Mouse (Mus musculus) kidney, postnatal 36 days (tissue): Measurements from ENCODE around the gene Bsn.
A peak's percentile ranks its signal among the peaks of the same experiment; 100 is the strongest.

Source experiments
- DNase-seq, 2 experiments: peaks; one replicate each; pipeline ENCODE4 v3.0.0; 2021 to 2022; ENCODE audit warnings: mixed read lengths in 2 of 2

Gene Bsn

DNA sequence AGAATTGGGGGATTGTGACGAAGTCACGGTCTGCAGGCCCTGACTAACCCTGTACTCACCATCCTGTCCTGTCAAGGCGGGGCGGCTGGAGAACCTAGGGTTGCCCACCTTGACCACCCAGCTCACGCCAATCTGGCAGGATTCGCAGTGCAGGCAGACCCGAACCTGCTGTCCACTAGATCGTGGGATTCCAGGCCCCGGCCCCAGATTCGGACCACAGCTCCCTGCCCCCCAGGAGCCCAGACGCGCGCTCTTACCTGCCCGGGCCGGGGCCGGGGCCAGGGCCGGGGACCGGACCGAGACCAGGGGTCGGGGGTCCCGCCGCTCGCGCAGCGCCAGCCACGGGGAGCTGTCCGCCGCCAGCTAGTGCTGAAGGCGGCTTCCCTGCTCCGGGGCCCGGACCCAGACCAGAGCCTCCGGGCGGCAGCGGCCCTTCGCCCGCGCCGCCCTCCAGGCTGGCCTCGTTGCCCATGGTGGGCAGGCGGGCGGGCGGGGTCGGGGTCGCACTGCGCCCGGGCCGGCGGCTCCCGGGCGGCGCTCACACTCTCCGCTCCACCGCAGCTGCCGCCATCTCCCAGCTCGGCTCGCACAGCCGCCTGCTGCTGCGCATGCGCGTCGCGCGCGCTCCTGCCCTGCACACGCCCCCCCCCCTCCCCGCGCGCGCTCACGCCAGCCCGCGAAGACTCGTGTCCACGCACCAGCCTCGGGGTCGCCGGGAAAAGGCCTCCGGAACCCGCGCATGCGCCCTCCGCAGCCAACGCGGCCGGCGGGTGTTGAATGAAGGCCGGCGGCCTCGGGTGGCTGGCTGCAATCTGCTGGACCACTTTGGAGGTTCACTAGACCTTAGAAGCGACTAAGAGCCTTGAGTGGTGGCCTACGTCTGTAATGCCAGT is at the start of gene Bsn:
Gene Bsn (minus strand): TSS at position 598 of the 893 bp plus-strand sequence.
- peak; percentile 34 to 80 for DNase-seq

DNA sequence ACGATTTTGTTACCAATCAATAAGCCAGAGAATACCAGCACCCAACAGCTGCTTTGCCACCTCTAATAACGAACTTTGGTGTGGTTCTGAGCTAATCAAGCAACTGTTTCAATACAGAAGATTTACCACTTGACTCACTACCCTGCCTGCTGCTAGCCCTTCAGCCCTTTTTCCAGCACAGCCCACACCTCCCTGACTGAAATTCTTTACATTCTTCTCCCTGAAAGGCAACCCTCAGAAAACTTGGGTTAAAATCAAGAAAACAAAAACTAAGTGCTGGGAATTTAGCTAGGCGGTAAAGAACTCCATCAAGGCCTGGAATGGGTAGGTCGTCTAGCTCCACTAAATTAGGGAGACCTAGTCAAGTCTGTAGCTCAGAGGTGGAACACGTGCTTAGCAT is 49.8 kb upstream of the Bsn start:
- no peak for DNase-seq

DNA sequence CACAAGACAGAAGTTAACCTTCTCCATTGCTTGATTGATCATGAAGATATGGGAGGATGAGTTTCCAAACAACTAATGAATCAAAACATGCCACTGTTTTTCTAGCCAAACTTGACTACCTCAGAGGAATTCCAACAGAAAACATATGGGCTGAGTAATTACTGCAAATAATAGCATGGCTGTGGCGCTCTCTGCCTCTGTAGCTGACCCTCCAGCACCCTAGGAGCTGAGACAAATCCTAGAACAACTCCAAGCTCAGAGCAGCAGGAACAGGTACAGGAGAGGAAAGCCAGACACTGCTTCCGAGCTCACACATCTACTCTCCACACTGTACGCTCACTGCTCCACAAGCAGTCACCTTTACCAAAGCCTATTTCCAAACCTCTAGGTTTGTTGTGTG is 48.6 kb upstream of the Bsn start:
- no peak for DNase-seq

DNA sequence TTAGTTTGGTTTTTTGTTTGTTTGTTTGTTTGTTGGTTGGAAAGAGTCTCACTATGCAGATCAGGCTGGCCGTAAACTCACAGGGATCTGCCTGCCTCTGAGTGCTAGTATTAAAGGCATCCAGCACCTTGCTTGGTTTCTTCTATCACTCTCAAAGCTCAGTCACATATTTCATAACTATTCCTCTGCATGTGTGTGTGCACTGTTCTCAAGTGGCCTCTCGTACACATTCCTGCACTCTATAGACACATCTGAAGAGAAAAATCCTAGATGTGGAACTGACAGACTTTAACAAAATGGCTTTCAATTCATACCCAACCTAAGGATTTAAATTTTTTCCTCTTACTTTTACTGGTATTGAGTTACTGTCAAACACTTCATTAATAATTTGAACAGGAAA is 48.2 kb upstream of the Bsn start:
- no peak for DNase-seq

DNA sequence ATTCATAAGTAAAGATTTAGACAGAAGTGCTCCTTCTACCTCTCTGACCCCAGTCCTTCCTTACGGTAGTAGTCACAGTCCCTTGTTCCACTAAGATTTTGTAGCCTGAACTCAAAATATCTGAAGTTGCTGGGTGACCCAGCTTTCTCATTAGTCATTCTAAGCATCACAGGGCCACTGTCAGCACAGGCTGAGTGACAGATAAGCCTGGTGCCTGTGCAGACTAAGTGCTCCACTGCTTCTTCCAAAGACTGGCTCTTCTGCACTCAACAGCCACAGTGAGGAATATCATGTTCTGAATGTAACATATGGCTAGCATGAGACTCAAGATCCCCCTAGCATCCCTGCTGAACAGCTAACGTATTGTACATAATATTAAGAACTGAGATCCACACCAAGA is 44.5 kb upstream of the Bsn start:
- DNase-seq = no peak

DNA sequence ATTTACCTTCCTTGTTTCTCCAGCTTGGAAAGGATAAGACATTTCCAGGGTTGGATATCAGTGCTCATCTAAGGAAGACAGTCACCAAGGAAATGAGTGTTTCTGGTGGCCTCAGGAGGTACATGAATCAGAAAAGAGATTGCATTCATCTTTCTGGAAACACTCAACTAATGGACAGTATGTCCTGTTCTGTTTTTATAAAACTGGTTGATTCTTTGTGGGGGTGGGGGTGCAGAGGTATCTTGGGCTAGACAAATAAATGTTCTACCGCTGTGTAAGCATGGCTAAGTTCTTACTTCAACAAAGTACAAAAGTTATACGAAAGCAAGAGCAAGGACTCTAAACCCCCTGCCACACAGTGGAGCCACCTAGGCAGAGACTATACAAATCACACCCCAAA is 42.7 kb upstream of the Bsn start:
- no peak for DNase-seq

DNA sequence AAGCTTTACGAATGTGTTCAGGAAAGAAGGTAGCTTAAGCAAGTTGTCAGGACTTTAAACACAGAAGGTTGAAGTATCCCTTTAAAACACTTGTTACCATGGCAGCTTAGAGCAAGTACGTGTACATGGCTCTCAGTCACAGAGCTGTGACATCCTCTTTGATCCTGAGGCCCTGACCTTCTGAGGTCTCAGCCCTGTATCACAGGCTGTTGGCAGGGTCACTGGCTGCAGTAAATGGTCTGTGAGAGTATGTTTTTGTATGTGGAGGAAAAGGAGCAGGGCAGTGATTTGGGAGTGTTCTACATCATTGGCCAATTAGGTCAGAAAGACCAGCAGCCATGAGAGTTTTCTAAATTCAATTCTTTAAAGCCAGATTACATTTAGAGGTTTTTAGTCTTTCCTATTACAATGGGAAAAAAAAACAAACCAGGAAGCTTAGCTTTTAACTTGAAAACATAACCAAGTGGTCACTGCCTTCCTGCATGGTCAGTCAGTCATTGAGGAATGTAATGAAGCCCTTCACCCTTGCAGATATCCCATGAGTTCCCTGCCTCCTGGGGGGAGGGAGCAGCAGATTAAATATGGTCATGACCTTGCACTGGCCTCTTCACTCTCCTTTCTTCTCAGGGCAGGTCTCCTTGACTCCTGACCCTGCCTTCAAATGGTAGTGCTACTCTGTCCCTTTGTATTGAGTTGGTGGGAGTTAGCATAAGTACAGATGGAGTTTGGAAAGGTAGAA is 37.9 kb upstream of the Bsn start:
- DNase-seq = peak in 1 of 2 experiments; percentile 28

DNA sequence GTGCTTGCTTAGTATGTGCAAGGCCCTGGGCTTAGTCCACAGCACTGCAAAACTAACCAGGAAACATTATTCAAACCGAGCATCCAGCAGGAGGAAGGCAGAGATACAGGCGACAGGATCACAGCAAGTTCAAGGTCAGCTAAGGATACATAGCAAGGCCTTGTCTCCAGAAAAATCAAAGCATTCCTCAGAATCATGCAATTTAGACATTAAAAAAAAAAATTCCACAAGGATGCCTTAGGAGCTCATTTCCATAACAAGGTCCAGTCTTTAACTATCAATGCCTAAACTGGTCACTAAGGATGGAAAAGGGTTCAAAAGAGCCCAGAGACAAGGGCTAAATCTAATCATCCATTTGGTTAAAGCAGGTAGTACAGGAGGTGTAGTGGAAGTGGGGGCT is 35.0 kb upstream of the Bsn start:
- DNase-seq = no peak

DNA sequence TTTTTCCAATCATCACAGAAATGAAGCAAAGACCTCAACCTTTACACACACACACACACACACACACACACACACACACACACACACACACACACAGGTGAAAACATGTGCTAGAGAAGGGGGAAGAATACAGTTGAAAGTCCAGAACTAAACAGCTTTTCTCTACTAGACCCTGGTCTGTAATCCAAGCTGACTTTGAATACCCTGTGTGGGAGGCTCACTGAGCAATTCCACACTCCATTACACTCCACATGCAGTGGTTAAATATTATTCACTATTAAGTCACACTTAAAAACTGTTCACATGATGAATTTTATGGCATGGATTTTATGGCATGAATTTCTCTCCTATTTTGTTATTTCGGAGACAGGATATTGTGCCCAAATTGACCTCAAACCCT is 33.4 kb upstream of the Bsn start:
- peak; percentile 35 to 60 for DNase-seq

DNA sequence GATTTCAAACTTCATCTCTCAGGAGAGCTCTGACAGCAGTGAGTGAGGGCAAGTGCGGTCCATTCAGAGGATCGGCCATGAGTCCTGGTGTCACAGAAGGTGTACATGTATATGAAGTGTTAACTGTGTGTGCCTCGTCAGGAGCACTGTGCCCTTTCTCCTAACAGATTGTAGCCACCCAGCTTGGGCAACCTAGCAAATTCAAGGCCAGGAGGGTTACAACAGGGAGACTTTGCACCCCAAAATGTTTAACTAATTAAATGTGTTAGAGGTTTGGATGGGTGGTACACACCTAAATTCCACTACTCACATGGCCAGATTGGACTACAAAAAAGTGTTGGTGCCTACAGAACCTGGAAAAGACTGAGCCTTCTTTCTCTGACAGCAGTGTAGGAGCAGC is 31.4 kb upstream of the Bsn start:
- DNase-seq = no peak

DNA sequence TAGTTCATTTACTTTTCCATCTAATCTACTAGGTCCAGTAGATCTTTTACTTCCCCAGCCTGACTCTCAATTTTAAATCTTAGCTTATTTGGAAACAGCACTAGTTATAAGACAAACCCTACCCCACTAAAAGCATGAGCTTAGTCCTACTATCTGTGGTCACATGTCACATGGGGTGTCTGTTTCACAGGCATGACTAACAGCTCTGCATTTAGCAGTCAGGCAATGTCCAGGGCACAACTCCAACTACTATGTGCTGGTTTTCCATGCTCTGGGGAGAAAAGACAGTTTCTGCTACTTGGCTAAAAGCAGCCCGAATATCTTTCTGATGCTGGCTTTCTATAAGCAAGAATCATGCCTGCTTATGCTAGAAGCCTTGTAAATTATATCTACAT is 30.2 kb upstream of the Bsn start:
- DNase-seq = peak in 1 of 2 experiments; percentile 25

DNA sequence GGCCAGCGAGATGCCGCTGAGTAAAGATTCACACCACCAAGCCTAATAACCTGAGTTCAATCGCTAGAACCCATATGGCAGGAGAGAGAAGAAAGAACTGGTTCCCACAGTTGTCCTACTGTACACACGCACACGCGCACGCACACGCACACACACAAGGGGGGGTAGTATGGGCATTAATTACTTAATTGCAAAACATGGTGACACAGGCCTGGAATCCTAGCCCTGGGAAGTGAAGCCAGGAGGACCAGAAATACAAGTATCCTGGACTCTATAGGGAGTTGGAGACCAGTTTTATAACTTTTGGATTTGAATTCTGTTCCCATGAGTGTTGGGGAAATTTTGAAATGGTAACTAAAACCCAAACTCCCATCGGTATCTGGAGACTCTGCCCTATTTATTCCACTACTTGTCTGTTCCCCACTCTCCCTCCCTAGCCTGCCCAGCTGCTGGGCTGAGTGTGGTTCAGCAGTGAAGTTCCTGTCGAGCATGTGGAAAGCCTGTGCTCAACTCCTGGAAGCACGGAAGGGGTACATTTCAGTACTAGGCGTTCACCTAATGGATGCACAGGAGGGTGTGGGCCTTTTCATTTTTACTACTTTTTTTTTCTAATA is 29.7 kb upstream of the Bsn start:
- DNase-seq = no peak

DNA sequence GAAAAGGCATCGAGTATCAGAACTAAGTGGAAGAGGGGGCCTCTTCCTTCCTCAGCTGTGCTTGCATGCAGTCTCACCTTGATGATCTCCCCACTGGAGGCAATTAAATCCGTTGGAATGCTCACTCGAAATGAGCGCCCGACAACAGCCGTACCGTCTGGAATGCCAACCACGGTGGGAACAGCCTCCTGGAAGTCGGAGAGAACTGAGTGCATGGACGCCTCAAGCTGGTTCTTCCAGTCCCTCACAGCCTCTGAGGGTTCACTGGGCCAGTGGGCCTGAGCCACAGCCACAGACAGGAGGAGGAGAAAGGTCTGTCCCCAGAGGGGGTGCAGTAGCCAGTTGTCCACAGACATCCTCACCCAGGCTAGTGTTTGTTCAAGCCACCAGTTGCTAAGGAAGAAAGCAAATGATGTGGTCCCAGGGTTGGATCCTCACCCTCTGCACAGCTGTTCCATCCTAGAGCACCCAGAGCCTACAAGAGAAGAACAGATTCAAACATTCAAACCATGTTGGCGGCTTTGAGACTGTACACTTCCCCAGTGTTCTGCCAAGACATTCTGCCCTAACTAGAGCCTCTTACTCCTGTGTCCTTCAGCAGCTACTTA is 27.9 kb upstream of the Bsn start:
- peak; percentile 27 to 42 for DNase-seq

DNA sequence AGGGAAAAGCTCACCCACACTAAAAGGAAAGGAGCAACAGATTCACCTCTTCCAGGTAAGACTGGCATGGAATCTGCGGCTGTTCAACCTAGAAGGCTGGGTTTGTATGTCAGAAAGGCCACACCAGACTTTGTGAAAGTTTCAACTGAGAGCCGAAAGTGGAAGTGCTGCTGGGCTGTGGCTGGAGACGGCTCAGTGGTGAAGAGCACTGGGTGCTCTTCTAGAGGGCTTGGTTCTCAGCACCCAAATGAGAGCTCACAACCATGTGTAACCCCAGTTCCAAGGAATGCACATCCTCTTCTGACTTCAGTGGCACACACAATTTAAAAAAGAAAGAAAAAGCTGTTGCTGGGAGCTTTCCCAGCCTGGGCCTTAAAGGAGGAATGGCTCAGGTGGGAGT is 27.2 kb upstream of the Bsn start:
- no peak for DNase-seq

DNA sequence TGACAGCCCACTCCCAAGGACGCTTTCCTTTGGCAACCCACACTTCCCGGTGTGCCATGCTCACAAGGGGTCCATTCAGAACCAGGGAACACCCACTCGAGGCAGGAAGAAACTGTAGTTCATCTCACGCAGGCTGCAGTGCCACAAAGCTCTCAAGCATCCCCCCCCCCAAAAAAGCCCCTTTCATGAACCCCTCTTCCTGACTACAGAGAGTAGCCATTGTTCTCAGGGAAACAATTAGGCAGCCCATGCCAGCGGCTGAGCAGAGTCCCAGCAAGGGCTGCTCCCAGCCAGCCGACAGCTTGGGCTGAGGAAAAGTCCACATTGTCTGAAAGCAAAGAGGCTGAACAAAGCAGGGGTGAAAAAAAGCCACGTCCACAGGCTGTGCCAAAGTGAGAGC is 22.9 kb upstream of the Bsn start:
- DNase-seq = no peak

DNA sequence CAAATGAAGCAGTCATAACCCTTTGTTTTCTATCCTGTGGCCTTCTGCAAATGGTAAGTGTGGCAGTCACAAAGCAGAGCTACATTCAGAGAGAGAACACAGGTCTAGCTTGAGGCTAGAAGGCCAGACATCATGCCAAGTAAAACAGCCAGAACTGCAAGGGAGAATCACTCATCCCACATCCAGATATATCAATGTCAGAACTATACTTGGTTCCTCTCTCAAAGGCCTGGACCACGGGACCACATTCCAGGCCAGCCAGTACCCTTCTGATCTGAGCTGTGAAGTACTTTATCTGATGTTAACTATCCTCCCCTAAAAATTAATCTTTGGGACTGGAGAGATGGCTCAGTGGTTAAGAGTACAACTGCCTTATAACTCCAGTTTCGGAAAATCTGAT is 22.2 kb upstream of the Bsn start:
- DNase-seq = no peak

DNA sequence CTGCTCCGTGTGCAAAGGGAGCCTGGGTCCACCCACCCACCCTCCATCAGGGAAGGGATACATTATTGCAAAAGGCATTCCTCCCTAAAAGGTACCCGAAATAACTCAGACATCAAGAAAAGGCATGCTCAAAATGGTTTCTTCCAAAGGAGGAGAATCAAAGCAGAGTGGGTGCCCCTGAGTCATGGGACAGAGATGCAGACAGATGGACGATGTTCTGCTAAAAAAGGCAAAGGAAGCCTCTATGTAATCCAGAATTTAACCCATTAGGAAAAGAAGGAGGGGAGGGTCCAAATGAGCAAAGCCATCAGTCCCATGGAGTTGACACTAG is 15.4 kb upstream of the Bsn start:
- no peak for DNase-seq

DNA sequence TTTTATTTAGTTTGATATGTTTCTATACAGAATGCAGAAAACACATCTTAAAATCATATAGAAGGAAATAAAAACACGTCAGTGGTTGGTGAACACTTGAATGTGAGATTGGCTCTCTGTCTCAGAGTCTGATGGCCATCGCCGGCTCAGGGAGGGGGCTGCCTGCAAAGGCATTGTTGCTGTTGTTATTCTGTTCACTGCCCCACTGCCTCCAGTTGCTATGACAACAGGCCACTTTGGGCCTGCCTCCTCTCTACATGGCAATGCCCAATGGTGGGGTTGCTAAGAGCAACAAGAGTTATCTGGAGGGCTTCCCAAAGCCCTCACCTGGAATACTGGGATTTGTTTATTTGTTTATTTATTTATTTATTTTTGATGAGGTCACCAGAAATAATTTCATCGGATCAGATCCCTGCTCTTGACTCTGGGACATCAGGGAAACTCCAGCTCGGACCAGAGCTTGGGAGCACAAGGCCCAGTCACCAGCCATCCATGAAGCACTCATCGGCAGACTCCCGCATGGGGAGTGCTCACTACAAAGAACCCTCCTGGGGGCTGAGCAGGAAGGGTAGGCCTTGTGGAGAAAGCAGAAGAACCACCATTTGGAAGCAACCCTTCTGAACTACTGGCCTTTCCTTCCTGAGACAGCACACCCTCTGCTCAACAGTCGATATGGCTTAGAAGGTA is 14.8 kb upstream of the Bsn start:
- DNase-seq = no peak

DNA sequence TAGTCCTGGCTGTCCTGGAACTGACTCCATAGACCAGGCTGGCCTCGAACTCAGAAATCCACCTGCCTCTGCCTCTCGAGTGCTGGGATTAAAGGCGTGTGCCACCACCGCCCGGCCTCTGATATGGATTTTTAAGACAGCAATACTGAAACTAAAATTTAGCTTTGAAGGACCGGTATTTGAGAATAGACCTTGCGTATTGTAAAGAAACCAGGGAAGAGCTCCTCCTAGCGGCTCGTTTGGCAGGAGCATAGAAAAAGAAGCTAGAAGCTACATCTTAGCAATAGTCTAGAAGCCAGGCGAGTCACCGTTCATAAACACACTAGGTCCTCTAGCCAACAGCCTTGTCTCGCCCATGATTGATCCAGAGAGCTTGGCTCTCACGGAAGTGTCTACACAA is 12.8 kb upstream of the Bsn start:
- DNase-seq = peak; percentile 72 to 89

DNA sequence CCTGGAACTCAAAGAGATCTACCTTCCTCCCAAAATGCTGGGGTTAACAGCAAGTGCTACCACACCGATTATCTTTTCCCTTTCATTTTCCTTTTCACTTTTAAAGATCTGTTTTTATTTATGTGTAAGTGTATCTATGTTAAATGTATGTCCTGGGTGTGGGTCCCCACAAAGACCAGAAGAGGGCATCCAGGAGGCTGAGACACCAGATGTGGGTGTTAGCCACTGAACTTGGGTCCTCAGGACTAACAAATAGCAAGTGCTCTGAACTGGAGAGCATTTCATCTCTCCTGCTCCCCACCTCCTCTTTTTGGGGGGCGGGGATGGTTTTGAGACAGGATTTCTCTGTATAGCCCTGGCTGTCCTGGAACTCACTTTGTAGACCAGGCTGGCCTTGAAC is 12.0 kb upstream of the Bsn start:
- no peak for DNase-seq

DNA sequence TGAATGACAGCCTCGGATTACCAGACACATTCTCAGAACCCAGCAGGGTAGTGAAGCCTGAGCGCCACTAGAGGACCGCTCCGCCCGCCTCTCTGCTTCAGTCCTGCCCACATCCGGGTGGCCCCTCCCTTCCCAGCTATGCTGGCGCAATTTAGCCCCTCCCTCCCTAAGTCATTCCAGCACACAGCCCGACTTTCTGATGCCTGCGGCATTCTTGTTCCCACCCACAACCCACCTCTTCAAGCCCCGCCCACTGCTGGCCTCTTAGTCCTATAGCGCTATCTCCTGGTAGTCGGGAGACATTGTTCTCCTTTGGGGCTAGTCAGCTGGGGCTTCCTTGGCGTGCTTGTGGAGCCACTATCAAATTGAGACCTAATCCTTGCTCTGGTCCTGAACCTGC is 11.0 kb upstream of the Bsn start:
- DNase-seq = peak; percentile 96 to 97

DNA sequence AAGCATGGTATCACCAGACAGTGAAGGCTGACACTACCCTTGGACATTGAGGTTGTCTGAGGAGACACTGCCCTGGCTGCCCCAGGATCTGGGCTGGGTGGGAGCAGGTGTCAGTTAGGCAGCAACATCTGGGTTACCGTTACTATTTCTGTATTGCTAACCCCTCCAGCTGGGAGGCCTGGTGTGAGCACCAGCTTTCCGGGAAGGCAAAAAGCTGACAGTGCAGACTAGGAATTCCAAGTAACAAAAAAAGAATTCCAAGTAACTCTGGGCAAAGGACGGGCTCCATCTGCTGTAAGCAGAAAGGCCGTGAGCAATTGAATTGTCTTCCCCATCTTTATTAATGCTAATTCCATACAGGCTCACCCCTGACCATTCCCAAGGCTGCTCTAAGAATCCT is 8.4 kb upstream of the Bsn start:
- peak; percentile 25 to 38 for DNase-seq
